Mouse (Mus musculus): Measurements from ENCODE around the gene Nceh1. TPM values are rescaled to one million over a fixed set of nuclear protein-coding genes. Genes with fewer than 3 reads are reported as not detected.

Nceh1 gene
- total RNA-seq, 4 experiments from 2014 or later, result 153 to 311 (median 234) TPM

- no peak for DNase-seq
Measured at GRCm38 (mm10) chr3:27330706-27331105, 147.9 kb downstream of the Nceh1 start.

Other genes starting within 250 kb of the Nceh1 start
- 1 to 10 TPM; 2.6 to 7.0 (median 3.0) TPM for gene Ect2, start 29.1 kb upstream of the Nceh1 start, total RNA-seq (2022)
- 10 to 100 TPM; 10.0 to 20.2 (median 12.3) TPM for gene Tnfsf10, start 134.1 kb downstream of the Nceh1 start, total RNA-seq (2022)
- gene Ghsr, start 188.4 kb downstream of the Nceh1 start, total RNA-seq (2022), result under 1 TPM in 1 of 4 experiments, not detected in 3; 0.06 TPM

Measured in adrenal gland, adult 8-10 months (tissue).